Mouse (Mus musculus) liver, adult 2 months (tissue): ENCODE measurements around the gene 9130230L23Rik.

Source experiments
- CTCF ChIP-seq: fragments of 200-500 bp; IDR thresholded peaks from 2 replicates; pipeline ENCODE4 v1.5.1; 2011; ENCODE audit warnings: low read depth, low read length, control low read depth
- POLR2A ChIP-seq: fragments of 200-500 bp; IDR thresholded peaks from 2 replicates; pipeline ENCODE4 v1.6.1; 2011; ENCODE audit warnings: low read length, control low read depth; ENCODE audit not compliant: insufficient read depth; ENCODE audit errors: extremely low read depth

GRCm38 (mm10) chr5:66027206-66027605 is 23.1 kb upstream of the 9130230L23Rik start:
- no peak for TF ChIP-seq CTCF
- no peak for TF ChIP-seq POLR2A
